Mouse (Mus musculus): ENCODE data around the gene Tle2.

The Tle2 gene

DNA sequence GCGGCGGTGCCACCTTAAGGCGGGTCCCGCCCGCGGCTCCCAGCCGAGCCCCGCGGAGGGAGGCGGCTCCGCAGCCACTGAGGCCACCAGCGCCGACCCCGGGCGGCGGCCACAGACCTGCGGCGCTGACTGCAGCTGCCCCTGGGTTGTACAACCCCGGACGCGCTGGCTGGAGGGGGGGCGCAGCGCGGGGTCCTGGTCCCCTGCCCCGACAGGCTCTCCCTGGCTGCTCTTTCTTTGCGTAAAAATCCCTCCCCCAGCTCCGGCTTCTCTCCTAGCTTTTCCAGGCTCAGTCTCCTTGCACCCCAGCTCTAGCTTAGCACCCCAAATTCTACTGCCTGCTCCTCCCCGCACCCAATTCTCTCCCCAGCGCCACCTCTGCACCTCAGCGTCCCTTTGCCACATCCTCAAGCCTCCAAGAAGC, 859 bp downstream of the Tle2 start:
- peak; percentile 61 for DNase-seq (ENCODE audit: low read depth)

GRCm38 (mm10) chr10:81575695-81576094, 1.3 kb downstream of the Tle2 start:
- peak; percentile 74 for DNase-seq (ENCODE audit: low read depth)

DNA sequence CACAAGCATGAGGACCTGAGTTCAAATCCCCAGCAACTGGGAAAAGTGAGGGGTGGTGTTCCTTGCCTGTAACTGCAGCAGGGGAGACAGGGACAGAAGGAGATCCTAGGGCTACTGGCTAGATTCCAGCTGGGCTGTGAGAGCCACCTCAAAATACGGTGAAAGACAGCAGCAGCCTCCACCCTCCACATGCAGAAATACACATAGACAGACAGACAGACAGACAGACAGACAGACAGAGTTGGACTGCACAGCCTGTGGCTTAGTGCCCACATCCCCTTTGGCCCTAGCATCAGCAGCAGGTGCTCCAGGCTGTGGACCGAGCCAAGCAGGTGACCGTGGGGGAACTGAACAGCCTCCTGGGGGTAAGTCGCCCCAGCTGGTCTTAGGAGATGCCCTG, 5.6 kb downstream of the Tle2 start:
- DNase-seq (ENCODE audit: low read depth): no peak

- DNase-seq (ENCODE audit: low read depth): no peak
Measured at GRCm38 (mm10) chr10:81580441-81581070, 6.2 kb downstream of the Tle2 start.

DNA sequence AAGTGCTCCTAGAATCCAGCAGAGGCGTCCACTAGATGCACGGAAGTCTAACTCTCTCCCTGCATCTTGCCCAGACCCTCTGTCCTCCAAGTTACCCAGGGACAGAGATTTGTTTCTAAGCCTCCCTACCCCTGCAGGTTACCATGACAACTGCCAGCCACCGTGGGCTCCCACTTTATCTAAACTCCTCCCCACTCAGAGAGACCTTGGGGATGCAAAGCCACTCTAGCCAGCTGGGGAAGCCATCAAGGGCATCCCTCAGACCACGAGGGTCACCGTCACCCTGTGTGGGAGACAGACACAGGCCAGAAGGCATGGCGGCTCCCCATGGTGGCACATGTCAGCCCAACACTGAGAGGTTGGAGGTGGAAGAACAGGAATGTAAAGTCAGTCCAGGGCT, 9.0 kb downstream of the Tle2 start:
- DNase-seq (ENCODE audit: low read depth): no peak

GRCm38 (mm10) chr10:81588739-81589138, 14.4 kb downstream of the Tle2 start:
- DNase-seq (ENCODE audit: low read depth): no peak

- peak; percentile 50 for DNase-seq (ENCODE audit: low read depth)
Measured at GRCm38 (mm10) chr10:81591846-81592245, 17.5 kb downstream of the Tle2 start.

GRCm38 (mm10) chr10:81592631-81593030, 18.3 kb downstream of the Tle2 start:
- no peak for DNase-seq (ENCODE audit: low read depth)

DNA sequence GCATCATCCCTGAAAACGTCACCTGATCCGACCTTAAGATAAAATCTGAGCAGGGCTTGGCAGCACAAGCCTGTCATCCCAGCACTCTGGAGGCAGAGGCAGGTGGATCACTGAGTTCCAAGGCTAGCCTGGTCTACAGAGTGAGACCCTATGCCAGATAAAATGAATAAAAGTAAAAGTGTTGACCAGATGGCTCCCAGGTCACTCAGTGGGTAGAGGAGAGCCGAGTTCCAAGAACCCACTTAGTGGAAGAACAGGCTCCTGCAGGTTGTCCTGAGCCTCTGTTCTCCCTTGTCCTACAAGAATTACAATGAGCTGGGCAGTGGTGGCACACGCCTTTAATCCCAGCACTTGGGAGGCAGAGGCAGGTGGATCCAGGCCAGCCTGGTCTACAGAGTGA, 18.9 kb downstream of the Tle2 start:
- DNase-seq (ENCODE audit: low read depth): no peak

- no peak for DNase-seq (ENCODE audit: low read depth)
Measured at GRCm38 (mm10) chr10:81593935-81594334, 19.6 kb downstream of the Tle2 start.

- no peak for DNase-seq (ENCODE audit: low read depth)
Measured at GRCm38 (mm10) chr10:81595599-81595998, 21.2 kb downstream of the Tle2 start.

DNA sequence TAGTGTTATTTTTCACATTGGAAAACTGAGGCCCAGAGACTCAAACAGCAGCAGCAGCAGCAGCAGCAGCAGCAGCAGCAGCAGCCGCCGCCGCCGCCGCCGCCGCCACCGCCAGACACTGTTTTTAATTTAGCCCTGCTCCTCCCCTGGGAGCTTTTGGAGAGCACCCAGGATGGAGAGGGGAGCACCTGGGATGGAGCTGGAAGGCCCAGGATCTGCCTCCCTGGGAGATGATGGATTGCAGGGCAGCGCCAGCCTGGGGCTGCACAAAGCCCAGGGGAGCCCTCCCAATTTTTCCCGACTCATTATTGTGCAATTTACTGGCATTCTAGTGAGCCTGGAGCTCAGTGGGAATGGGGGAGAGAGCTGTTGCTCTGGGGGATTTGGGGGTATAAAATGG, 22.2 kb downstream of the Tle2 start:
- peak; percentile 98 for DNase-seq (ENCODE audit: low read depth)

GRCm38 (mm10) chr10:81597137-81597950, 23.0 kb downstream of the Tle2 start:
- DNase-seq (ENCODE audit: low read depth): peak; percentile 97

GRCm38 (mm10) chr10:81598342-81598741, 24.0 kb downstream of the Tle2 start:
- DNase-seq (ENCODE audit: low read depth): no peak

GRCm38 (mm10) chr10:81598871-81599270, 24.5 kb downstream of the Tle2 start:
- DNase-seq (ENCODE audit: low read depth): no peak

DNA sequence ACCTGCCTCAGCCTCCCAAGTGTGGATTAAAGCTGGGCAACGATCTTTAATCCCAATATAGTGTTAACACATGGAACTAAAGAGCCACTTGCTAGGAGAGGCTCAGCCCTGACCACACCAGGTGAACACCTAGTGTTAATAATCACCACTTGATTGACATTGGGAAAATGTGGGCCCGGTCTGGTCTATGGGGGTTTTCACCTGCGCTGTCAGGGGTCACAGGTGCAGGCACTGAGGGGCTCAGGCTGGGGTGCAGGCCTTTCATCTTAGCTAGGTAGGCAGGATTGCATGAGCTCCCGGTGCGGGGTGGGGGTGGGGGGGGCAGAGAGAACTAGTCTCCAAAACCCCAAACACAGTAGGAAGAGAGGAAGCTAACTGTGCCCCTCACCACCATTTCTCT, 25.3 kb downstream of the Tle2 start:
- DNase-seq (ENCODE audit: low read depth): no peak

GRCm38 (mm10) chr10:81600096-81600495, 25.7 kb downstream of the Tle2 start:
- DNase-seq (ENCODE audit: low read depth): no peak

DNA sequence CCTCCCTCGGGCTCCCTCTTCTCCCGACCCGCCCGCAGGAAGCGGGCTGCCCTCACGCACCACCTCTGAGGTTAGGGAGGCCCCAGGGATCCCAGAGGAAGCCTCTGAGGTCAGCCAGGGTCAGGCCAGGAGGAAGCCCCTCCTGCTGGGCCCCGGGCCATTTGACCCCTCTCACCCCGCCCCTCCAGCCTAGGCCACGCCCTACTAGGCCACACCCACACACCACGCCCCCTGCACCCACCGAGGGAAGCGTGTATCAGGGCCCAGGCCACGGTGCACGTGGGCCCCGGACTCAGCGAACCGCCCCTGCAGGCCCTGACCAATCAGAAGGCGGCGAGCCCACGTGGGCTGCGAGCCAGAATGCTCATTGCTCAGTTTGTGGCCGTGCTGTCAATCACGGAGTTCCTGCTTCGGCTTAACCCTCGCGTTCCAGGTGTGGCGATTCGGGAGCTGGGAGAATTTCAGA, 26.4 kb downstream of the Tle2 start, which contains the start of gene Tle6:
TSS of gene Tle6 (minus strand) at position 336 of the 466 bp plus-strand sequence.
- peak; percentile 90 for DNase-seq (ENCODE audit: low read depth)

- DNase-seq (ENCODE audit: low read depth): no peak
Measured at GRCm38 (mm10) chr10:81601396-81601905, 27.1 kb downstream of the Tle2 start.

DNA sequence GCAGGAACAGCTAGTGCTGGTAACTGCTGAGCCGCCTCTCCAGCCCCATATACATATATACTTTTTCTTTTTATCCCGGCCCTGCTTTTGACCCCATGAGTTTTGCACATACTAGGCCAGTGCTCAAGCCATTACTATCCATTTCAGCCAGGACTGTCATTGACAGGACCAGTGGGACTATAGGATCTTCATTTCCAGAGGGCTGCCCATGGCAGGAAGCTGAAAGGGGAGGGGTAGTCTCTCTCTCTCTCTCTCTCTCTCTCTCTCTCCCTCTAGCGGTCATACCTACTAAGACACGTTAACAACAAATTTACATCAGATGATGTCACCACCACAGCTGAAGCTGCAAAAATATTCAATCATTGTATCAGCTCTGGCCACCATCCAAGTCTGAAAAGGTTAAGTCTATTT, 28.4 kb downstream of the Tle2 start:
- DNase-seq (ENCODE audit: low read depth): peak; percentile 82

GRCm38 (mm10) chr10:81604019-81604967, 29.9 kb downstream of the Tle2 start:
- no peak for DNase-seq (ENCODE audit: low read depth)

Data from NIH3T3 (cell line).